Mouse (Mus musculus) embryonic facial prominence, embryonic 14.5 days (tissue): ENCODE data around the gene Olfr1361. TPM values are rescaled to one million over a fixed set of nuclear protein-coding genes. Genes with fewer than 3 reads are reported as not detected.

Experiments used
- ATAC-seq: fragments of 200-750 bp; cut with Nextera tagmentation; 2 replicates; pipeline ENCODE4 v1.8.0; 2017; ENCODE audit warnings: low read depth, moderate number of reproducible peaks, moderate TSS enrichment
- DNase-seq: peaks from one replicate; pipeline ENCODE4 v3.0.0-alpha.2; 2015; ENCODE audit warnings: low spot score
- H3K27ac ChIP-seq: fragments of 300-500 bp; sonication (generic); replicated peaks from 2 replicates; pipeline ENCODE4 v1.5.1; 2014; ENCODE audit warnings: low read depth, mild to moderate bottlenecking, low read length, moderate library complexity
- H3K27me3 ChIP-seq: fragments of 300-500 bp; sonication (generic); replicated peaks from 2 replicates; pipeline ENCODE4 v1.6.1; 2014; ENCODE audit warnings: low read length; ENCODE audit not compliant: control insufficient read depth, insufficient read depth
- H3K36me3 ChIP-seq: fragments of 300-500 bp; sonication (generic); 2 replicates; pipeline ENCODE4 v1.6.1; 2014; ENCODE audit warnings: low read length, mixed read lengths; ENCODE audit not compliant: control insufficient read depth, insufficient read depth
- H3K4me1 ChIP-seq: fragments of 300-500 bp; sonication (generic); 2 replicates; pipeline ENCODE4 v1.6.1; 2014; ENCODE audit warnings: antibody characterized with exemption, low read length; ENCODE audit not compliant: control insufficient read depth, insufficient read depth
- H3K4me2 ChIP-seq: fragments of 300-500 bp; sonication (generic); 2 replicates; pipeline ENCODE4 v1.6.1; 2014; ENCODE audit warnings: low read depth, mild to moderate bottlenecking, low read length, moderate library complexity, mixed read lengths
- H3K4me3 ChIP-seq: fragments of 300-500 bp; sonication (generic); 2 replicates; pipeline ENCODE4 v1.5.1; 2014; ENCODE audit warnings: low read depth, mild to moderate bottlenecking, low read length
- H3K9ac ChIP-seq: fragments of 300-500 bp; sonication (generic); 2 replicates; pipeline ENCODE4 v1.6.1; 2014; ENCODE audit warnings: low read depth, mild to moderate bottlenecking, low read length, moderate library complexity, mixed read lengths
- H3K9me3 ChIP-seq: fragments of 300-500 bp; sonication (generic); 2 replicates; pipeline ENCODE4 v1.6.1; 2016; ENCODE audit warnings: low read length; ENCODE audit not compliant: control insufficient read depth
- WGBS: fragments of 180-500 bp; shearing (Covaris S2); extraction: QIAGEN DNeasy Blood & Tissue Kit; methylation state at CpG from one replicate; pipeline ENCODE4 v1.1.7; 2014; 5-methylcytosine and 5-hydroxymethylcytosine counted together
- polyA plus RNA-seq: library from polyadenylated mRNA; unstranded; fragments of >200 nt; fragmentation: Nextera tagmentation; extraction: Ambion mirVana; gene quantifications from 2 replicates; pipeline ENCODE4 v1.2.1, GENCODE M21; 2014

The Olfr1361 gene
- 0.12 and 0.25 TPM in 2 replicates for polyA plus RNA-seq

DNA sequence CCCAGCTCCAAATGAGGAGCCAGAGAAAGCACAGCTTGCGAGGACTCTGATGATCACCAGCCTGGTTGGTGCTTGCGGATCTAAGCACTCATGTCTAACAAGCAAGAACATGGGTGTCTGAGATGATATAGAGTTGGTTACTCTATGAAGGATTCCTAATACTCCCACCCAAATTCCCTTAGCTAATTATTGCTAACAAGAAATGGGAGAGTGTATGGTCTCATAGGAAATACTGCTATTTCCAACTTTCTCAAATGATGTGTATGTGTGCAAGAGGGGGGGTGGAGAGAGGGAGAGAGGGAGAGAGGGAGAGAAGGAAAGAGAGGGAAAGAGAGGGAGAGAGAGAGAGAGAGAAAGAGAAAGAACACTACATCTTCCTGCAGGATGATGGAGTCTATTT lies at the start of gene Olfr1361:
Gene Olfr1361 (minus strand): TSS at position 101 of the 400 bp plus-strand sequence.
- Histone ChIP-seq H3K27ac (no peak within 1 kb of the TSS), H3K4me2 (no peak within 1 kb of the TSS), H3K27me3 (no peaks in the 10 kb centered on the region), H3K9me3 (no peaks in the 10 kb centered on the region), H3K9ac (no peak within 1 kb of the TSS), H3K4me1 (no peaks in the 10 kb centered on the region), H3K36me3 (no peaks in the 10 kb centered on the region), H3K4me3 (no peak within 1 kb of the TSS)
- DNase-seq (no peak), ATAC-seq (no peak)
- 47% methylated on average over 2 of the region's 2 CpGs for WGBS

DNA sequence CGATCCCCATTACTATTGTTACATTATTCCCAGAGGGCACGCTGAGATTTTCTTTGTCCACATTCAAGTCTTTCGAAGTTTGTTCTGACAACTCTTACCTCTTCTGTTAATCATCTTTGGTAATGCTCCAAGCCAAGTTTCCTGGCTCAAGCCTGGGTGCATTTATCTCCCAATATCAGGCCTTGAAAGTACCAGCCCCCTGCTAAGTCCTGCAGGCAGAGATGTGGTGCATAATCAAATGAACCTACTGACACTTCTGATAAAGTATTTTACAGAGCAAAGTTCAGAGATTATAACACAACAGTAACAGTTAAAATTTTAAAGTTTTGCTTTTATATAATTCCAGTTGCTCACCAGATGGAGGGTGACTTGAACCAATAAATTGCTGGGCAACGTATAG lies 48.5 kb upstream of the Olfr1361 start:
- WGBS = 17% methylated on average over 4 of the region's 4 CpGs

DNA sequence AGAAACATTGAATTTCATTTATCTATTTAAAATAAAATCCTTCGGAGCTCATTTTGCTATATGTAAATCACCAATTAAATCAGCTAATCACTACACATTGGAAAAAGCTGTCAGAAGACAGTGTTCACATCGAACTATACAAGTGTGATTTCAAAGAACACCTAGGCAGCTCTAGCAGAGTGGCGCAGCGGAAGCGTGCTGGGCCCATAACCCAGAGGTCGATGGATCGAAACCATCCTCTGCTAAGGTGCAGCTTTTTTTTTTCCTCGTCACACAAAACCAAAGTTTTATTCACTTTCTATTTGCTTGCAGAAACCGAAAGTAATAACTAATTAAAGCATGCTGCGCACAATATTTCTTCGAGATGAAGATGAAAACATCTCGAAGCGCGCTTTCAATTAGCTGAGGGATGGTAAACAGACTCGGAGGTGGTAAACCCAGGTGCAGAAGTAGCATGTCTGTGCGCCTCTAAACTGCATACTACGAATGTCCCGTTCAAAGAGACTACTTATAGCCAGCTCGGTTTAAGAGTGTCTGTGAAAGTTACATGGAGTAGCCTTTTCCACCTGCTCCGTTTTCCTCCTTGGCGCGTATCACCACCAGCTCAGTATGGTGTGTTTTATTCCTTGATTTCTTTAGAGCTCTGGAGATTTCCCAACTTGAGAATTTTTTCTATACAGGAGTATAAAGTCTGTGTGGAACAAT lies 47.8 kb upstream of the Olfr1361 start:
- peak; percentile 75 for DNase-seq

More for the DNA sequence above, 48.5 kb upstream of the Olfr1361 start:
- DNase-seq (no peak), ATAC-seq (no peak)
- H3K36me3 ChIP-seq = no peaks in the 10 kb centered on the region
- H3K27me3 ChIP-seq = no peaks in the 10 kb centered on the region
- H3K9ac ChIP-seq = peak overlapping the region; percentile 40
- peak overlapping the region; percentile 55 for H3K4me3 ChIP-seq
- peak overlapping the region; percentile 56 for H3K4me2 ChIP-seq
- no peaks in the 10 kb centered on the region for H3K9me3 ChIP-seq
- peaks cover 6% of the 10 kb centered on the region; the same call in 1 of the 2 replicates for H3K4me1 ChIP-seq
- H3K27ac ChIP-seq = no peak overlapping the region

DNA sequence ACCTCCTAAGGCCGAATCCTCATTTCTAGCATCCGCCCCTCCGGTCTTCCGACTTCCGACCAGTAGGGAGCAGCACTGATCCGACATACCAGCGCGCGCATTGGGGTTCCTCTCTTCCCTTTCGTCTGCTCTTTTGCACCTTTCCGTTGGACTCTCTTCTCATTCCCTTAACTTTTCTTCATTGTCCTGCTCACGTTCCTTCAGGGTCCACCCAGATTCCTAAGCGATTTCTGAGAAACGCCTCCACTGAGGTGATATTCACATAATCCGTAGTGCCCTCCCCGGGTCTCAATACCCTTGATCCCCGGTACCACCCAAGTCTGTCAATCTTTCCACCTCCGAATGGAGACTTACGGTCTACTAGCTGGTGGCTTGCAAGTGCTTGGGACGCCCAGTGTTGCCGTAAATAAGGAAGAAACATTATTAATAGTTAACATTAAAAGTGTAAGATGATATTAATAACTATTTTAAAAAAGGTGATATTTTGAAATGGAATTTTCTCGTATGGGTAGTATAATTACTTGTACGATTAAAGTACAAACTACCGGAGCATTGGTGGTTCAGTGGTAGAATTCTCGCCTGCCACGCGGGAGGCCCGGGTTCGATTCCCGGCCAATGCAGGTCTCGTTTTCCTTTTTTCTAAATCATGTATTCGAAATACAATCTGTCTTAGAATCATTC lies 47.0 kb upstream of the Olfr1361 start:
- Histone ChIP-seq H3K4me1 (peaks cover 3% of the 10 kb centered on the region; the same call in 1 of the 2 replicates), H3K36me3 (no peaks in the 10 kb centered on the region), H3K9me3 (no peaks in the 10 kb centered on the region), H3K4me3 (peak overlapping the region; percentile 55), H3K4me2 (peak overlapping the region; percentile 56), H3K27me3 (no peaks in the 10 kb centered on the region), H3K27ac (peak overlapping the region; percentile 83), H3K9ac (peak overlapping the region; percentile 64)
- peak; percentile 92 for DNase-seq
- peak; percentile 80 for ATAC-seq
- under 1% methylated on average over 32 of the region's 32 CpGs for WGBS

More for the DNA sequence above, 47.8 kb upstream of the Olfr1361 start:
- Histone ChIP-seq H3K4me1 (peaks cover 6% of the 10 kb centered on the region; the same call in 1 of the 2 replicates), H3K27ac (peak overlapping the region; percentile 44; the same call in 1 of the 2 replicates), H3K27me3 (no peaks in the 10 kb centered on the region), H3K36me3 (no peaks in the 10 kb centered on the region), H3K9ac (peak overlapping the region; percentile 40), H3K9me3 (no peaks in the 10 kb centered on the region), H3K4me3 (peak overlapping the region; percentile 55), H3K4me2 (peak overlapping the region; percentile 56)
- WGBS = 3% methylated on average over 22 of the region's 22 CpGs
- peak; percentile 81 for ATAC-seq

DNA sequence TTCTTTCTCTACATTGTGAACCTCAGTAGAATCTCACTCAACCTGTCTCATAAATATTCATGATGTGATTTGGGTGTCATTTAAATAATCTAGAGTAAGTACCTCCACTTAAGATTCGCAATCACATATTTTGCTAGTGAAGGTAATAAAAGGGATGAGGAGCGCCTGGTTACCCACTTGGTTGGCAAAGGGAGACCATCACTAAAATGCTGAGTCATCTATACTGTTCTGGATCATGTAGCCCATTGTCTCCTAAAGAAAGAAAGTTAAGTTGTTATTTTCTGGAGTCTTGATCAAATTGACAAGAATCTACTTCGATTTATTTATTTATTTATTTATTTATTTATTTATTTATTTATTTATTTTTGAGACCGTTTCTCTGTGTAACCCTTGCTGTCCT lies 43.5 kb upstream of the Olfr1361 start:
- H3K4me2 ChIP-seq = no peak overlapping the region
- WGBS = 72% methylated on average over 4 of the region's 4 CpGs
- ATAC-seq = no peak
- H3K27me3 ChIP-seq = no peaks in the 10 kb centered on the region
- H3K36me3 ChIP-seq = no peaks in the 10 kb centered on the region
- H3K9me3 ChIP-seq = no peaks in the 10 kb centered on the region
- no peaks in the 10 kb centered on the region for H3K4me1 ChIP-seq
- H3K9ac ChIP-seq = no peak overlapping the region
- H3K4me3 ChIP-seq = no peak overlapping the region
- no peak overlapping the region for H3K27ac ChIP-seq
- no peak for DNase-seq

DNA sequence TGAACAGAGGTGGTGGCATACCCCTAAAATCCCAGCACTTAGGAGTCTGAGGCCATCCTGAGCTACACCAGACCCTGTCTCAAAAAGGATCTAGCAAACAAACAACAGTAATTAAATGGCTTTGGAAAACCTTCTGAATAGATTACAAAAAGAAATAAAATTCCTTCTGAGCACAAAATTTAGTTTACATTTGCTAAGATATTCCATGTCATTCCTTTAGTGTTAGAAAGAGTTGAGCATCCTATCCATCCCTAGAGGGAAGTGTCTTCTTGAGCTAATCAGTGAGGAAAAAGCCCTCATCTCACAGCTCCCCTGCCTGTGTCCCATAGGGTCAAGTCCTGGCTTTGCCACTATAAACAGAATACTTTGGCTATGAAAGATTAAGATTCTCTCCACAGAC lies 34.6 kb upstream of the Olfr1361 start, which contains the start of gene Olfr1359:
Gene Olfr1359 (plus strand): TSS at position 301 of the 400 bp plus-strand sequence.
- ATAC-seq = no peak
- Histone ChIP-seq H3K9me3 (no peaks in the 10 kb centered on the region), H3K4me1 (no peaks in the 10 kb centered on the region), H3K4me2 (no peak within 1 kb of the TSS), H3K27me3 (no peaks in the 10 kb centered on the region), H3K27ac (no peak within 1 kb of the TSS), H3K36me3 (no peaks in the 10 kb centered on the region), H3K4me3 (no peak within 1 kb of the TSS), H3K9ac (no peak within 1 kb of the TSS)
- DNase-seq = no peak

DNA sequence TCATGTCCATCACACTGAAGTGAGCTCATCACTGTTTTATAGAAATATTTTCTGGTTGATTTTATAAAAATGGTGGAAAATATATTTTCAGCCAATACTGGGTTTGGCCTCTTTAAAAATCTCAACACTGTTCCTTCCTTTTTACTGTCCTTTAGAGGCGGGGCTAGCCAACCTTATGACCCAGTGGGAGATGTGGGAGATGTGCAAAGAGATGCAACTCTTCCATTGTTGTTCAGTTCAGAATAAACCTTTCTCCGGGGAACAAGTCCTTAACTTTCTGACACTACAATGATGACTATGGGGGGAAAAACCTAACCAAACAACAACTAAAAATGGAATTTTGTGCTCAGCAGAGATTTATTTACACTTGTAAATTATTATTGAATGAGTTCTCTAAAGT lies 14.1 kb upstream of the Olfr1361 start, which contains the start of gene Olfr1360:
Gene Olfr1360 (minus strand): TSS at position 101 of the 400 bp plus-strand sequence.
- H3K4me1 ChIP-seq = no peaks in the 10 kb centered on the region
- ATAC-seq (no peak), DNase-seq (no peak)
- 84% methylated on average over 2 of the region's 2 CpGs for WGBS
- H3K27me3 ChIP-seq = no peaks in the 10 kb centered on the region
- no peak within 1 kb of the TSS for H3K27ac ChIP-seq
- no peak within 1 kb of the TSS for H3K9ac ChIP-seq
- no peaks in the 10 kb centered on the region for H3K9me3 ChIP-seq
- no peak within 1 kb of the TSS for H3K4me2 ChIP-seq
- no peak within 1 kb of the TSS for H3K4me3 ChIP-seq
- no peaks in the 10 kb centered on the region for H3K36me3 ChIP-seq

DNA sequence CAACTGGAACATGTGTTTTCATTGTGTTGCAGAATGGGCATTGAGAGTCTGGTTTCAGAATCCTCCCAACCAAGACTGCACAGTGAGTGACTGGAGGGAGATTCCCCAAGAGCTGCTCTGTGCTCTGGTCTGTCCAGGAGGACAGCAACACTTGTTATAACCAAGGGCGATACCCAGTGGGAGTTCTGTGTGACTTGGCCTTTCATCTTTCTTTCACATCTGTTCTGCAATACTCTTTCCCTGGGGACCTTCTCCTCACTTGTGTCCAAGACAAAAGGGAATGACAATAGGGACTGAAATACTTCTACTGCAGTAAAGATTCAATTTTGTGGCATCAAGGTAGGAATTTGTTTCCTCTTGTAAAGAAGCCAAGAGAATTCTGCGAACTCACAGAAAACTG lies 20.8 kb downstream of the Olfr1361 start, which contains the start of gene Olfr11:
Gene Olfr11 (minus strand): TSS at position 101 of the 400 bp plus-strand sequence.
- DNase-seq = no peak
- Histone ChIP-seq H3K4me3 (no peak within 1 kb of the TSS), H3K27me3 (no peaks in the 10 kb centered on the region), H3K27ac (no peak within 1 kb of the TSS), H3K4me1 (no peaks in the 10 kb centered on the region), H3K9ac (no peak within 1 kb of the TSS), H3K9me3 (no peaks in the 10 kb centered on the region), H3K4me2 (no peak within 1 kb of the TSS), H3K36me3 (no peaks in the 10 kb centered on the region)
- no peak for ATAC-seq
- WGBS = 88% methylated on average over 2 of the region's 2 CpGs
